ENCODE assay signal across 9 mouse cellular contexts in genomic region chr2:166280651-166281127, GRCm38 (mm10).
A peak's percentile ranks its signal among the peaks of the same experiment; 100 is the strongest.
DNase-seq lines count a peak whose midpoint lies in the region; ATAC-seq and TF ChIP-seq lines count a peak whose summit lies in the region.
"Had no signal": no experiment of that assay in that cellular context is flagged by ENCODE, and none has a peak within 500 bp of the region (broad histone marks: within the 10 kb centered on the region; RNA-seq: fewer than 3 reads in every experiment).

No protein-coding gene starts in this region.

- H3K4me3 ChIP-seq in lung, postnatal 0 days (ENCODE audit: low read depth, low read length), result no peak overlapping the region
- no peak overlapping the region for H3K4me3 ChIP-seq in embryonic facial prominence, embryonic 14.5 days (ENCODE audit: low read depth, low read length)
- H3K4me3 ChIP-seq in hindbrain, embryonic 14.5 days (replicated peaks; ENCODE audit: low read length), result no peak overlapping the region
- H3K4me3 ChIP-seq in stomach, embryonic 16.5 days (replicated peaks; ENCODE audit: low read length), result no peak overlapping the region
- H3K4me3 ChIP-seq in layer of hippocampus, adult 2 months, result no peak overlapping the region

- DNase-seq in lung, postnatal 0 days (ENCODE audit: low spot score), result peak; percentile 47
- no peak for DNase-seq in lung, adult 18-20 months
- peak; percentile 25 for DNase-seq in embryonic facial prominence, embryonic 14.5 days (ENCODE audit: low spot score)
- no peak for DNase-seq in hindbrain, embryonic 14.5 days (ENCODE audit: low spot score)
- no peak for DNase-seq in layer of hippocampus, adult 2 months (ENCODE audit: low spot score in 2 of 2)
- DNase-seq in urinary bladder, postnatal 14 days (ENCODE audit: low spot score), result no peak
- no peak for DNase-seq in embryo, embryonic 11 days
- DNase-seq: kidney, postnatal 36 days had no signal

- no peak overlapping the region for H3K9ac ChIP-seq in lung, postnatal 0 days (replicated peaks; ENCODE audit: low read depth)
- no peak overlapping the region for H3K9ac ChIP-seq in embryonic facial prominence, embryonic 14.5 days (ENCODE audit: low read depth, low read length)
- H3K9ac ChIP-seq in hindbrain, embryonic 14.5 days, result no peak overlapping the region
- H3K9ac ChIP-seq in stomach, embryonic 16.5 days (ENCODE audit: low read length), result no peak overlapping the region

- ATAC-seq in lung, postnatal 0 days, result peak; percentile 78
- ATAC-seq in embryonic facial prominence, embryonic 14.5 days (ENCODE audit: low read depth), result peak; percentile 70; the same call in 1 of the 2 replicates
- peak; percentile 70; the same call in 1 of the 2 replicates for ATAC-seq in hindbrain, embryonic 14.5 days (ENCODE audit: low FRiP score)
- ATAC-seq in stomach, embryonic 16.5 days (ENCODE audit: insufficient read depth, low FRiP score), result peak; percentile 88

- WGBS in lung, postnatal 0 days, result 49% methylated on average over 5 of the region's 5 CpGs
- 21% methylated on average over 5 of the region's 5 CpGs for WGBS in embryonic facial prominence, embryonic 14.5 days
- WGBS in hindbrain, embryonic 14.5 days, result 23% methylated on average over 5 of the region's 5 CpGs
- 22% methylated on average over 5 of the region's 5 CpGs for WGBS in stomach, embryonic 16.5 days

- TF ChIP-seq CTCF in lung, postnatal 0 days (IDR thresholded peaks at IDR 0.05), result no peak
- TF ChIP-seq CTCF in layer of hippocampus, adult 2 months (conservative IDR thresholded peaks at IDR 0.05), result no peak

- H3K9me3 ChIP-seq in lung, postnatal 0 days (ENCODE audit: low read length), result no peaks in the 10 kb centered on the region
- no peaks in the 10 kb centered on the region for H3K9me3 ChIP-seq in embryonic facial prominence, embryonic 14.5 days (ENCODE audit: control insufficient read depth, low read length)
- H3K9me3 ChIP-seq in hindbrain, embryonic 14.5 days (ENCODE audit: control insufficient read depth, low read length), result no peaks in the 10 kb centered on the region
- H3K9me3 ChIP-seq in stomach, embryonic 16.5 days (replicated peaks; ENCODE audit: control insufficient read depth, low read length), result no peaks in the 10 kb centered on the region

- no peak overlapping the region for H3K27ac ChIP-seq in lung, postnatal 0 days (ENCODE audit: low read length)
- H3K27ac ChIP-seq in embryonic facial prominence, embryonic 14.5 days (replicated peaks; ENCODE audit: low read depth, low read length), result no peak overlapping the region
- H3K27ac ChIP-seq in hindbrain, embryonic 14.5 days, result 0 out of 2 replicates have a peak overlapping the region, but pooled peaks have one; percentile 14
- H3K27ac ChIP-seq in stomach, embryonic 16.5 days (ENCODE audit: low read length), result peak overlapping the region; percentile 87
- no peak overlapping the region for H3K27ac ChIP-seq in layer of hippocampus, adult 2 months

- no peak for TF ChIP-seq EP300 in lung, postnatal 0 days (IDR thresholded peaks at IDR 0.05)

- no peaks in the 10 kb centered on the region for H3K36me3 ChIP-seq in lung, postnatal 0 days (ENCODE audit: insufficient read depth, low read length)
- no peaks in the 10 kb centered on the region for H3K36me3 ChIP-seq in embryonic facial prominence, embryonic 14.5 days (ENCODE audit: control insufficient read depth, insufficient read depth, low read length)
- H3K36me3 ChIP-seq in hindbrain, embryonic 14.5 days (replicated peaks; ENCODE audit: control insufficient read depth, insufficient read depth), result no peaks in the 10 kb centered on the region
- H3K36me3 ChIP-seq in stomach, embryonic 16.5 days (ENCODE audit: control insufficient read depth, insufficient read depth, low read length), result no peaks in the 10 kb centered on the region

- H3K4me2 ChIP-seq in lung, postnatal 0 days (replicated peaks; ENCODE audit: low read depth, low read length), result no peak overlapping the region
- H3K4me2 ChIP-seq in embryonic facial prominence, embryonic 14.5 days (ENCODE audit: low read depth, low read length), result no peak overlapping the region
- H3K4me2 ChIP-seq in hindbrain, embryonic 14.5 days (replicated peaks), result no peak overlapping the region
- H3K4me2 ChIP-seq in stomach, embryonic 16.5 days (ENCODE audit: low read depth, low read length), result no peak overlapping the region

- no peaks in the 10 kb centered on the region for H3K4me1 ChIP-seq in lung, postnatal 0 days (ENCODE audit: insufficient read depth, low read depth, low read length)
- 0 out of 2 replicates have a peak, but pooled peaks cover 3% of the 10 kb centered on the region for H3K4me1 ChIP-seq in embryonic facial prominence, embryonic 14.5 days (ENCODE audit: control insufficient read depth, insufficient read depth, low read length)
- H3K4me1 ChIP-seq in hindbrain, embryonic 14.5 days (replicated peaks; ENCODE audit: control insufficient read depth, insufficient read depth, low read length), result 0 out of 2 replicates have a peak, but pooled peaks cover 5% of the 10 kb centered on the region
- H3K4me1 ChIP-seq in stomach, embryonic 16.5 days (ENCODE audit: control insufficient read depth, insufficient read depth, low read length), result no peaks in the 10 kb centered on the region

- no peaks in the 10 kb centered on the region for H3K27me3 ChIP-seq in lung, postnatal 0 days (replicated peaks; ENCODE audit: insufficient read depth, low read length)
- H3K27me3 ChIP-seq in embryonic facial prominence, embryonic 14.5 days (replicated peaks; ENCODE audit: control insufficient read depth, insufficient read depth, low read length), result no peaks in the 10 kb centered on the region
- no peaks in the 10 kb centered on the region for H3K27me3 ChIP-seq in hindbrain, embryonic 14.5 days (ENCODE audit: control insufficient read depth, insufficient read depth, low read length)
- H3K27me3 ChIP-seq in stomach, embryonic 16.5 days (ENCODE audit: control insufficient read depth, insufficient read depth, low read length), result no peaks in the 10 kb centered on the region

Comparison
In these comparisons a context has a peak if more than half of its experiments do, and no peak if none do; other contexts are left out.
1. DNase-seq: peak in lung, postnatal 0 days (single experiment) and embryonic facial prominence, embryonic 14.5 days (single experiment); none in lung, adult 18-20 months (0 of 2), hindbrain, embryonic 14.5 days (single experiment), layer of hippocampus, adult 2 months (0 of 2), urinary bladder, postnatal 14 days (single experiment) and embryo, embryonic 11 days (single experiment).
2. H3K27ac ChIP-seq: peak in hindbrain, embryonic 14.5 days (single experiment) and stomach, embryonic 16.5 days (single experiment); none in lung, postnatal 0 days (single experiment), embryonic facial prominence, embryonic 14.5 days (single experiment) and layer of hippocampus, adult 2 months (single experiment).
3. Peak in every context shown above with its lines, with median percentiles within 50 percentile points of each other: ATAC-seq.